Mouse (Mus musculus): Measurements from ENCODE around the gene Jarid2. TPM values are rescaled to one million over a fixed set of nuclear protein-coding genes. Genes with fewer than 3 reads are reported as not detected.
A peak's percentile ranks its signal among the peaks of the same experiment; 100 is the strongest.

Jarid2 gene
- polyA plus RNA-seq, 1 experiment = 21.0 TPM

GRCm38 (mm10) chr13:44780506-44780905, 51.2 kb downstream of the Jarid2 start:
- no peaks in the 10 kb centered on the region for H3K4me1 ChIP-seq (ENCODE audit: control insufficient read depth, insufficient read depth, low read length)
- H3K27ac ChIP-seq (ENCODE audit: control insufficient read depth, insufficient read depth, low read depth, low read length) = no peak overlapping the region
- no peaks in the 10 kb centered on the region for H3K27me3 ChIP-seq (ENCODE audit: control insufficient read depth, insufficient read depth, low read length)
- TF ChIP-seq POLR2A (IDR thresholded peaks at IDR 0.05; ENCODE audit: control insufficient read depth, low read depth, low read length) = no peak
- TF ChIP-seq CTCF (IDR thresholded peaks at IDR 0.05; ENCODE audit: control insufficient read depth, insufficient read depth, insufficient replicate concordance, low read depth, low read length) = no peak
- H3K36me3 ChIP-seq (ENCODE audit: control insufficient read depth, insufficient read depth, low read length) = no peaks in the 10 kb centered on the region
- no peak overlapping the region for H3K4me3 ChIP-seq (ENCODE audit: control insufficient read depth, low read depth, low read length)

- Histone ChIP-seq H3K27me3 (ENCODE audit: control insufficient read depth, insufficient read depth, low read length) (no peaks in the 10 kb centered on the region), H3K4me3 (ENCODE audit: control insufficient read depth, low read depth, low read length) (no peak overlapping the region), H3K4me1 (ENCODE audit: control insufficient read depth, insufficient read depth, low read length) (no peaks in the 10 kb centered on the region), H3K27ac (ENCODE audit: control insufficient read depth, insufficient read depth, low read depth, low read length) (no peak overlapping the region), H3K36me3 (ENCODE audit: control insufficient read depth, insufficient read depth, low read length) (no peaks in the 10 kb centered on the region)
- no peak for TF ChIP-seq POLR2A (IDR thresholded peaks at IDR 0.05; ENCODE audit: control insufficient read depth, low read depth, low read length)
- TF ChIP-seq CTCF (IDR thresholded peaks at IDR 0.05; ENCODE audit: control insufficient read depth, insufficient read depth, insufficient replicate concordance, low read depth, low read length) = no peak
Observed at GRCm38 (mm10) chr13:44781126-44781525, 51.9 kb downstream of the Jarid2 start.

DNA sequence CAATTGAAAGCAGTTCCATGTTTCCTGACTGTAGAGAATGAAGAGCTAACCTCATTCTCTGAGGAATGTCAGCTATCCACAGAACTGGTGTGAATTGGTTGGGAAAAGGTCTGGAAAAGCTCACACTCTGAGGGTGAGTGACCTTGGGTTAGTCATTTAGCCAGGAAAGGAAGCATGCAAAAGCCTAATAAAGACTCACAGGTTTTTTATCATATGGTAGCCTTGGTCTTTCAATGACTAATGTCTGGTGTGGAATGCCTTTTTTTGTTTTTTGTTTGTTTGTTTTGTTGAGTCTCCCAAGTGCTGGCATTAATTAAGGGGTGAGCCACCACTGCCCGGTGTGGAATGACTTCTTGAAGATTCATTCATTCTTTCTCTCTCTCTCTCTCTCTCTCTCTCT, 55.3 kb downstream of the Jarid2 start:
- H3K27ac ChIP-seq (ENCODE audit: control insufficient read depth, insufficient read depth, low read depth, low read length) = no peak overlapping the region
- H3K36me3 ChIP-seq (ENCODE audit: control insufficient read depth, insufficient read depth, low read length) = no peaks in the 10 kb centered on the region
- TF ChIP-seq POLR2A (IDR thresholded peaks at IDR 0.05; ENCODE audit: control insufficient read depth, low read depth, low read length) = no peak
- TF ChIP-seq CTCF (IDR thresholded peaks at IDR 0.05; ENCODE audit: control insufficient read depth, insufficient read depth, insufficient replicate concordance, low read depth, low read length) = no peak
- no peaks in the 10 kb centered on the region for H3K27me3 ChIP-seq (ENCODE audit: control insufficient read depth, insufficient read depth, low read length)
- no peaks in the 10 kb centered on the region; the same call in 1 of the 2 replicates for H3K4me1 ChIP-seq (ENCODE audit: control insufficient read depth, insufficient read depth, low read length)
- no peak overlapping the region for H3K4me3 ChIP-seq (ENCODE audit: control insufficient read depth, low read depth, low read length)

DNA sequence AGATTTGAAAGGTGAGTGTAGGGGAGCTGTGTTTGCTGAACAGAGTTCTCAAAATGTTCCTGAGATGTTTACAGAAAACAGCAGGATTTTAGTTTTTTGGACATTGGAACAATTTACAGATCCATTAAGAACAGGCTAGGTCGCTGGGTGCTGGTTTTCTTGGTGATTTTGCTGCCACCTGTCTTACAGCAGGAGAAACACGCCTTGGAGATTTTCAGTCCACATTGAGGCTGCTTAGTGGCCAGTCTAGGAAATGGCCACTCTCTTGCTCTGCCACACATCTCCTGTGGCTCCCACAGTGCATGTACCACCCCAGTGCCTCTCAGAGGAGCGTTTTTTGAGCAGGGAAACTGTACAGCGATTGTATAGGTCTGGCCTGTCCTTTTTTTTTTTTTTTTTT, 57.0 kb downstream of the Jarid2 start:
- Histone ChIP-seq H3K4me1 (ENCODE audit: control insufficient read depth, insufficient read depth, low read length) (no peaks in the 10 kb centered on the region; the same call in 1 of the 2 replicates), H3K27me3 (ENCODE audit: control insufficient read depth, insufficient read depth, low read length) (no peaks in the 10 kb centered on the region), H3K4me3 (ENCODE audit: control insufficient read depth, low read depth, low read length) (no peak overlapping the region), H3K36me3 (ENCODE audit: control insufficient read depth, insufficient read depth, low read length) (no peaks in the 10 kb centered on the region), H3K27ac (ENCODE audit: control insufficient read depth, insufficient read depth, low read depth, low read length) (no peak overlapping the region)
- TF ChIP-seq POLR2A (IDR thresholded peaks at IDR 0.05; ENCODE audit: control insufficient read depth, low read depth, low read length) = no peak
- TF ChIP-seq CTCF (IDR thresholded peaks at IDR 0.05; ENCODE audit: control insufficient read depth, insufficient read depth, insufficient replicate concordance, low read depth, low read length) = peak; percentile 35; the same call in 1 of the 2 replicates

GRCm38 (mm10) chr13:44788352-44789125, 59.3 kb downstream of the Jarid2 start:
- Histone ChIP-seq H3K27me3 (ENCODE audit: control insufficient read depth, insufficient read depth, low read length) (no peaks in the 10 kb centered on the region), H3K4me3 (ENCODE audit: control insufficient read depth, low read depth, low read length) (no peak overlapping the region), H3K27ac (ENCODE audit: control insufficient read depth, insufficient read depth, low read depth, low read length) (no peak overlapping the region), H3K4me1 (ENCODE audit: control insufficient read depth, insufficient read depth, low read length) (no peaks in the 10 kb centered on the region; the same call in 1 of the 2 replicates), H3K36me3 (ENCODE audit: control insufficient read depth, insufficient read depth, low read length) (no peaks in the 10 kb centered on the region)
- TF ChIP-seq CTCF (IDR thresholded peaks at IDR 0.05; ENCODE audit: control insufficient read depth, insufficient read depth, insufficient replicate concordance, low read depth, low read length) (no peak), POLR2A (IDR thresholded peaks at IDR 0.05; ENCODE audit: control insufficient read depth, low read depth, low read length) (no peak)

DNA sequence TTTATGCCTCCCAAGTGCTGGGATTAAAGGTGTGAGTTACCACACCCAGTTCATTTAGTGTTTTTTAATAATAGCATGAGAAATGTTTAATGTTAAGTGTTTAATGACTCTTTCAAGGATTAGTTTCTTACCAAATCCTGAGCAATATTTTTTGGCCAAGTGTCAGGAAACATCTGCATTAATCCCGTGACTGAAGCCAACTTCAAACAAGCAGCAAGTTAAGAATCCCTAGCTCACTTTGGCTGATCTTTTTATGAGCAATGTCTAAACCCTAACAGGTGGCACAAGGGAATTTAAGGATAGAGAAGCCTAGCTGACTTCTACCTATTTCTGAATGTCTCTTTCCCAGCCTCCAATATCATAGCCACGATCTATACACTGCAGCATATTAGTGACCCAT, 60.7 kb downstream of the Jarid2 start:
- no peak for TF ChIP-seq CTCF (IDR thresholded peaks at IDR 0.05; ENCODE audit: control insufficient read depth, insufficient read depth, insufficient replicate concordance, low read depth, low read length)
- no peak for TF ChIP-seq POLR2A (IDR thresholded peaks at IDR 0.05; ENCODE audit: control insufficient read depth, low read depth, low read length)
- no peaks in the 10 kb centered on the region for H3K36me3 ChIP-seq (ENCODE audit: control insufficient read depth, insufficient read depth, low read length)
- no peak overlapping the region for H3K4me3 ChIP-seq (ENCODE audit: control insufficient read depth, low read depth, low read length)
- no peaks in the 10 kb centered on the region for H3K27me3 ChIP-seq (ENCODE audit: control insufficient read depth, insufficient read depth, low read length)
- H3K4me1 ChIP-seq (ENCODE audit: control insufficient read depth, insufficient read depth, low read length) = no peaks in the 10 kb centered on the region; the same call in 1 of the 2 replicates
- no peak overlapping the region for H3K27ac ChIP-seq (ENCODE audit: control insufficient read depth, insufficient read depth, low read depth, low read length)

DNA sequence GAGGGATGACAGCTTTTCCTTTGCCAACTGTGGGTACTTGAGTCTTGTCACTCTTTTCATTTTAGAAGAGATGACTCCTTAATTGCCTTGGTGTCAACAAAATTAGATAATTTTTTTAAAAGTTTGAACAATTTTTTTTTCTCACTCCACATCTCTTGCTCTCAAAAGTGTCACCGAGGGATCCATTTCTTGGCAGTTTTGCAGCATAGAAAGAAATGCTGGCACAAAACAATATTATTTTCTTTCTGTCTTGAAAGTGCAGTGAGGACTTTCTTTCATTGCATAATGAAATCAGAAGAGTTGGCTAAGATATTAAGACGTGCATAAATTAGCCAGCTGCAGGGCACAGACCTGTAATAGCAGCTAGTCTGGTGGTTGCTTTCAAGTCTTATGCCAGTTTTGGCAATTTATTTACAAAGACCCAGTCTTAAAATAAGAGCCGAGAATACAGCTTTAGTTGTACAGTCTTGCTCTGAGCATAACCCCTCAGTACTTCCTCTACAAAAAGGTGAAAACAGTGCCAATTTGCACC, 63.2 kb downstream of the Jarid2 start:
- Histone ChIP-seq H3K27ac (ENCODE audit: control insufficient read depth, insufficient read depth, low read depth, low read length) (no peak overlapping the region), H3K4me1 (ENCODE audit: control insufficient read depth, insufficient read depth, low read length) (no peaks in the 10 kb centered on the region; the same call in 1 of the 2 replicates), H3K4me3 (ENCODE audit: control insufficient read depth, low read depth, low read length) (no peak overlapping the region), H3K27me3 (ENCODE audit: control insufficient read depth, insufficient read depth, low read length) (no peaks in the 10 kb centered on the region), H3K36me3 (ENCODE audit: control insufficient read depth, insufficient read depth, low read length) (no peaks in the 10 kb centered on the region)
- TF ChIP-seq CTCF (IDR thresholded peaks at IDR 0.05; ENCODE audit: control insufficient read depth, insufficient read depth, insufficient replicate concordance, low read depth, low read length) (no peak), POLR2A (IDR thresholded peaks at IDR 0.05; ENCODE audit: control insufficient read depth, low read depth, low read length) (no peak)

Data from testis, adult 2 months (tissue).